Mouse (Mus musculus): ENCODE measurements around the gene Cggbp1. TPM values are rescaled to one million over a fixed set of nuclear protein-coding genes. Genes with fewer than 3 reads are reported as not detected.

Cggbp1 gene
- 155 TPM for polyA plus RNA-seq (2014; fragmentation: Illumina TruSeq; extraction: RNeasy Lipid Tissue Mini Kit (QIAGEN cat#74804); ENCODE audit: low replicate concordance)

DNA sequence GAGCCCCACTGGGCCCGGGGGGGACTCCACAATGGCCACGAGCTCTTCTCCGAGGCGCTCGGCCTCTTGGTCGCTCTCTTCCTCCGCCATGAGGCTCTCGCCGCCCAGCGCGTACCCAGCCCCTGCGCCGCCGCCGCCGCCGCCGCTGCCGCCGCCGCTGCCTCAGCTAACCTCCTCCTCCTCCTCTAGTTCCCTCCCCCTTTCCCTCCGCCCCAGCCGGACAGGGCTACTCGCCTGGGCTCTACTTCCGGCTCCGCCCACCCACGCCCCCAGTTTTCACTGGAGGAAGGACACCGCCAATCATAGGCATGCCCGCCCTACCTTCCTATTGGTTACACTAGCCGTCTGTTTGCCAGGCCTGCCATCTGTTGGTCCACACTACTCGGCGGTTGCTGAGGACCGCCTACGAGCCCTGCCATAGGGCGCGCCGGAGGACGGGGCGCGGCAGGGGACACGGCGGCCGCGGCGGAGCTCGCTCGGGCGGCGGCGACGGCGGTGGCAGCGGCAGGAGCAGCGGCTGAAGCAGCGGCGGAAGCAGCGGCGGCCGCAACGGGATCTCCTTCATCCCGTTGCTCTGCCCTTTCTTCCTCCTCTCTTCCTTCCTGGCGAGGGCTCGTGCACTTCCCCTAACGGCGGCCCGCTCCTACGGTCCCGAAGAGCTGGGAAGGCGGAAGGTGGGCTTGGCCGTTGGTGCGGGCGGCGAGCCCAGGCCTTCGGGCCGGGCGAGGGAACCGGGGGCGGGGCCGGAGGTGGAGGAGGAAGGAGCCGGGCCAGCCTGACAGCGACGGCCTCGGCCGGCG is at the start of gene Cggbp1, which contains the start of gene Zfp654:
TSS of gene Cggbp1 (plus strand) at position 434 of the 800 bp plus-strand sequence.
TSS of gene Zfp654 (minus strand) at position 90 of the 800 bp plus-strand sequence.

Other genes with a start within 250 kb of the Cggbp1 start
- not detected for gene Csnka2ip, start 249.6 kb upstream of the Cggbp1 start, polyA plus RNA-seq (2014; fragmentation: Illumina TruSeq; extraction: RNeasy Lipid Tissue Mini Kit (QIAGEN cat#74804); ENCODE audit: low replicate concordance)
- 73.0 TPM for gene 4930453N24Rik, start 80.8 kb upstream of the Cggbp1 start, polyA plus RNA-seq (2014; fragmentation: Illumina TruSeq; extraction: RNeasy Lipid Tissue Mini Kit (QIAGEN cat#74804); ENCODE audit: low replicate concordance)
- gene Zfp654, start 344 bp upstream of the Cggbp1 start, polyA plus RNA-seq (2014; fragmentation: Illumina TruSeq; extraction: RNeasy Lipid Tissue Mini Kit (QIAGEN cat#74804); ENCODE audit: low replicate concordance), result 44.2 TPM